Mouse (Mus musculus) lung, embryonic 16.5 days (tissue): ENCODE measurements around the gene Rplp0. TPM values are rescaled to one million over a fixed set of nuclear protein-coding genes. Genes with fewer than 3 reads are reported as not detected.

Experiments used
- ATAC-seq: fragments of 200-750 bp; cut with Nextera tagmentation; 2 replicates; pipeline ENCODE4 v1.8.0; 2017; ENCODE audit warnings: low read depth, mild to moderate bottlenecking, moderate library complexity
- H3K27ac ChIP-seq: fragments of 300-500 bp; sonication (generic); 2 replicates; pipeline ENCODE4 v1.5.1; 2014; ENCODE audit warnings: mild to moderate bottlenecking, control low read depth, low read length
- H3K27me3 ChIP-seq: fragments of 300-500 bp; sonication (generic); 2 replicates; pipeline ENCODE4 v1.6.1; 2014; ENCODE audit warnings: low read depth, low read length, mixed read lengths; ENCODE audit not compliant: control insufficient read depth, insufficient read depth
- H3K36me3 ChIP-seq: fragments of 300-500 bp; sonication (generic); 2 replicates; pipeline ENCODE4 v1.6.1; 2014; ENCODE audit warnings: low read length; ENCODE audit not compliant: control insufficient read depth, insufficient read depth
- H3K4me1 ChIP-seq: fragments of 300-500 bp; sonication (generic); replicated peaks from 2 replicates; pipeline ENCODE4 v1.6.1; 2014; ENCODE audit warnings: low read length, mixed read lengths; ENCODE audit not compliant: control insufficient read depth, insufficient read depth
- H3K4me2 ChIP-seq: fragments of 300-500 bp; sonication (generic); 2 replicates; pipeline ENCODE4 v1.6.1; 2014; ENCODE audit warnings: low read depth, low read length, control low read depth
- H3K4me3 ChIP-seq: fragments of 300-500 bp; sonication (generic); 2 replicates; pipeline ENCODE4 v1.5.1; 2014; ENCODE audit warnings: mild to moderate bottlenecking, low read length, control low read depth
- H3K9ac ChIP-seq: fragments of 300-500 bp; sonication (generic); 2 replicates; pipeline ENCODE4 v1.6.1; 2014; ENCODE audit warnings: low read length, control low read depth
- H3K9me3 ChIP-seq: fragments of 300-500 bp; sonication (generic); 2 replicates; pipeline ENCODE4 v1.6.1; 2016; ENCODE audit warnings: low read length; ENCODE audit not compliant: control insufficient read depth
- WGBS: fragments of 180-500 bp; shearing (Covaris S2); extraction: QIAGEN DNeasy Blood & Tissue Kit; methylation state at CpG from one replicate; pipeline ENCODE4 v1.1.7; 2014; 5-methylcytosine and 5-hydroxymethylcytosine counted together
- polyA plus RNA-seq: library from polyadenylated mRNA; unstranded; fragments of >200 nt; fragmentation: Nextera tagmentation; extraction: Ambion mirVana; gene quantifications from 2 replicates; pipeline ENCODE4 v1.2.1, GENCODE M21; 2015

The Rplp0 gene
- polyA plus RNA-seq, 1 experiment from 2014 or later = 1,507 TPM

- no peaks in the 10 kb centered on the region for H3K9me3 ChIP-seq
- 22% methylated on average over 8 of the region's 8 CpGs for WGBS
- peak overlapping the region; percentile 41 for H3K9ac ChIP-seq
- peaks cover 82% of the 10 kb centered on the region for H3K4me1 ChIP-seq
- no peaks in the 10 kb centered on the region for H3K36me3 ChIP-seq
- H3K27ac ChIP-seq = peak overlapping the region; percentile 61
- no peaks in the 10 kb centered on the region for H3K27me3 ChIP-seq
- no peak for ATAC-seq
- H3K4me2 ChIP-seq = peak overlapping the region; percentile 27
- H3K4me3 ChIP-seq = no peak overlapping the region
Observed at GRCm38 (mm10) chr5:115534856-115535255, 24.4 kb upstream of the Rplp0 start.

DNA sequence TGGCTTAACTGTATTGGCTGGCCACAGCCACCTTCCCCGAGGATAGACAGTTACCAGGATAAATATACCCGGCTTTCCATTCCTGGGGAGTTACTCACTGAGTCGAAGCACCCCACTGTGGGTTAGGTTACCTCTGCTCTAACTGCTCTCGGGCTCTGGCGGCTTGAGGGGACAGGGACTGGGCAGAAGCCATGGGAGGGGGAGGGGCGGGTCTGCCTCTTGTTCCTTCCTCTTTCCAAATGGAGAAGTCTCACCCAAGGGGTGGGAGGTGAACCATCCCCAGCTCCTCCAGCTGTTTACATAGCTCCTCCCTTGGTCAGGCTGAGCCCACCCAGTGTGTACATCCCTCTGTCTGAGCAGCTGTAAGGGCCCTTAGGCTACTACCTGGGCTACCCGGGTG, 23.6 kb upstream of the Rplp0 start:
- WGBS = 24% methylated on average over 7 of the region's 7 CpGs

DNA sequence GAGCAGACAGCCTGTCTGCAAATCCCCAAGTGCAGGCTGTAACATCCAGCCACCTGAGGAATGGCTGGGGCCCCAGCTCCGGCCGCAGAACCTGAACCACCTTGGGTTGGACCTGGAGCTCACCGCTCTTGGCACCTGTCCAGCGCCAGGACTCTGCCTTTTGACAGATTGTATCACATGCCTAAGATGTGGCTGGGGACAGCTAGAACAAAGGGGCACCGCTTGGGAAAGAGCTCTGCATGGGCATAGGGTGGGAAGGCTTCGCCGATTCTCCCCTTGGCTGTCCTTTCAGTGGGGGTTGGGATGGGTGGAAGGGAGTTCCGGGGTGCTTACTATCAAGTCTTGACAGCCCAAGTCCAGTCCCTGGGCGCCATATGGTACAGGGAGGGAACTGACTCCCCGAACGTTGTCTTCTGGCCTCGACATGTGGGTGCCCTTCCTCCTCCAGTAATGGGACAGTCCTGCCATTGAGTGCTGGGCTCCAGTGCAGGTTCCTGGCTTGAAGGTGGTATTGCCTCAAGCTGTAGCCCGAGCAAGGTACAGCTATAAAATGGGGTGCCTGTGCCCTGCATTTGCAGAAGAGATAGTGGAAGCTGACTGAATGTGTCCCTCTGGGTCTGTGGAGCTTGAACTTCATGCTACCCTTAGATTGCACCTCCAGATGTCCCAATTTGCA, 21.1 kb upstream of the Rplp0 start:
- H3K9ac ChIP-seq = peak overlapping the region; percentile 55
- no peaks in the 10 kb centered on the region for H3K9me3 ChIP-seq
- ATAC-seq = peak; percentile 2; the same call in 1 of the 2 replicates
- H3K27me3 ChIP-seq = no peaks in the 10 kb centered on the region
- 56% methylated on average over 13 of the region's 13 CpGs for WGBS
- H3K4me2 ChIP-seq = peak overlapping the region; percentile 25; the same call in 1 of the 2 replicates
- H3K36me3 ChIP-seq = no peaks in the 10 kb centered on the region
- no peak overlapping the region for H3K4me3 ChIP-seq
- peaks cover 61% of the 10 kb centered on the region for H3K4me1 ChIP-seq
- peak overlapping the region; percentile 71; the same call in 1 of the 2 replicates for H3K27ac ChIP-seq

More for the DNA sequence above, 23.6 kb upstream of the Rplp0 start:
- Histone ChIP-seq H3K27me3 (no peaks in the 10 kb centered on the region), H3K4me1 (peaks cover 74% of the 10 kb centered on the region), H3K4me2 (peak overlapping the region; percentile 8; the same call in 1 of the 2 replicates), H3K9ac (peak overlapping the region; percentile 44; the same call in 1 of the 2 replicates), H3K4me3 (no peak overlapping the region), H3K9me3 (no peaks in the 10 kb centered on the region), H3K36me3 (no peaks in the 10 kb centered on the region), H3K27ac (peak overlapping the region; percentile 61)
- ATAC-seq = peak; percentile 14; the same call in 1 of the 2 replicates

- Histone ChIP-seq H3K9me3 (no peaks in the 10 kb centered on the region), H3K4me3 (no peak overlapping the region), H3K36me3 (no peaks in the 10 kb centered on the region), H3K9ac (peak overlapping the region; percentile 55), H3K4me1 (peaks cover 61% of the 10 kb centered on the region), H3K27ac (peak overlapping the region; percentile 71; the same call in 1 of the 2 replicates), H3K4me2 (peak overlapping the region; percentile 25; the same call in 1 of the 2 replicates), H3K27me3 (no peaks in the 10 kb centered on the region)
- ATAC-seq = peak; percentile 79
- 0% methylated on average over 12 of the region's 12 CpGs for WGBS
Observed at GRCm38 (mm10) chr5:115538693-115539043, 20.6 kb upstream of the Rplp0 start.

DNA sequence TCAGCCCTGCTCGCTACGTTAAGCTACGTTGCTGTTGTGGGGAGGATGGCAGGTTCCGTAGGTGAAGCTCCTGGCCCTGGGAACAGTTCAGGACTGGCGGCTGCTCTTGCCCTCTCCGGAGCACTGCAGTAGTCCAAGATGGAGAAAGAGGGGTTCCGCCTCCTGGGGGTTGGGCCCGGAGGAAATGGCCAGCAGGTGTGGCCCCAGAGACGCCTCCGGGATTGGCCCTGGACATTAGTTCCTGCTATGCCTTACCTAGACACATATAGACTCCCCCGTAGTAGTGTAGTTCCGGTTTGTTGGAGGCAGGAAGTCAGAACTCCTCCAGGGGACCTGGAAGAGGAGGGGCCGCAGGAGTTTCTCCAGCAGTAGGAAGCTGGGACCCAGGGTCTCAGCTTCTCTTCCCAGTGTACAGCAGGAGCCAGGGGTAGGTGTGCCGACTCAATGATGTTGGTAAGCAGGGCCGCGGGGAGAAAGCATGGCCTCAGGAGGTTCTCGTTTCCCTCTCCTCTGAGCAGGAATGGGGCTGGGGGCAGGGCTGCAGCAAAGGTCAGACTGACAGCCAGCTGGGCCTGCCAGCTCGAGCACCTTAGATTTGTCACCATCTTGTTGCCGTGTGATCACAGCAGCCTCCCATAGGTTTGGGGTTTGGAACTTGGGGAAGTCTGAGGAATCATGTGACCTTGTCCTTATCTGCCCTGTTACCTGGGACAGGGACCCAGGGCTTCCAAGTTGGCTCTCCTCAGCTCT, 16.5 kb upstream of the Rplp0 start:
- peak overlapping the region; percentile 96 for H3K27ac ChIP-seq
- peaks cover 59% of the 10 kb centered on the region for H3K4me1 ChIP-seq
- no peak for ATAC-seq
- H3K9ac ChIP-seq = peak overlapping the region; percentile 44
- H3K9me3 ChIP-seq = no peaks in the 10 kb centered on the region
- peak overlapping the region; percentile 57 for H3K4me2 ChIP-seq
- H3K4me3 ChIP-seq = peak overlapping the region; percentile 39
- WGBS = 34% methylated on average over 19 of the region's 19 CpGs
- H3K27me3 ChIP-seq = no peaks in the 10 kb centered on the region
- H3K36me3 ChIP-seq = peaks cover 17% of the 10 kb centered on the region

- 23% methylated on average over 17 of the region's 17 CpGs for WGBS
- Histone ChIP-seq H3K4me1 (peaks cover 51% of the 10 kb centered on the region), H3K36me3 (peaks cover 24% of the 10 kb centered on the region), H3K27me3 (no peaks in the 10 kb centered on the region), H3K9me3 (no peaks in the 10 kb centered on the region), H3K4me2 (peak overlapping the region; percentile 57), H3K9ac (peak overlapping the region; percentile 64), H3K4me3 (peak overlapping the region; percentile 39), H3K27ac (peak overlapping the region; percentile 96)
- peak; percentile 85 for ATAC-seq
Observed at GRCm38 (mm10) chr5:115543509-115544253, 15.6 kb upstream of the Rplp0 start.

GRCm38 (mm10) chr5:115544655-115545185, 14.5 kb upstream of the Rplp0 start:
- H3K4me1 ChIP-seq = peaks cover 43% of the 10 kb centered on the region
- peak overlapping the region; percentile 96 for H3K27ac ChIP-seq
- H3K27me3 ChIP-seq = no peaks in the 10 kb centered on the region
- no peak for ATAC-seq
- peak overlapping the region; percentile 39 for H3K4me3 ChIP-seq
- H3K9me3 ChIP-seq = no peaks in the 10 kb centered on the region
- WGBS = 54% methylated on average over 18 of the region's 18 CpGs
- H3K9ac ChIP-seq = peak overlapping the region; percentile 64
- H3K4me2 ChIP-seq = peak overlapping the region; percentile 57
- H3K36me3 ChIP-seq = peaks cover 29% of the 10 kb centered on the region

- Histone ChIP-seq H3K4me1 (peaks cover 42% of the 10 kb centered on the region), H3K9ac (peak overlapping the region; percentile 64), H3K4me2 (peak overlapping the region; percentile 57), H3K27ac (peak overlapping the region; percentile 96), H3K4me3 (peak overlapping the region; percentile 39), H3K27me3 (no peaks in the 10 kb centered on the region), H3K9me3 (no peaks in the 10 kb centered on the region), H3K36me3 (peaks cover 29% of the 10 kb centered on the region)
- 65% methylated on average over 14 of the region's 14 CpGs for WGBS
- ATAC-seq = peak; percentile 74
Observed at GRCm38 (mm10) chr5:115545636-115546035, 13.6 kb upstream of the Rplp0 start.
